Comparison of ENCODE assay signal across 9 mouse cellular contexts in the genomic region with DNA sequence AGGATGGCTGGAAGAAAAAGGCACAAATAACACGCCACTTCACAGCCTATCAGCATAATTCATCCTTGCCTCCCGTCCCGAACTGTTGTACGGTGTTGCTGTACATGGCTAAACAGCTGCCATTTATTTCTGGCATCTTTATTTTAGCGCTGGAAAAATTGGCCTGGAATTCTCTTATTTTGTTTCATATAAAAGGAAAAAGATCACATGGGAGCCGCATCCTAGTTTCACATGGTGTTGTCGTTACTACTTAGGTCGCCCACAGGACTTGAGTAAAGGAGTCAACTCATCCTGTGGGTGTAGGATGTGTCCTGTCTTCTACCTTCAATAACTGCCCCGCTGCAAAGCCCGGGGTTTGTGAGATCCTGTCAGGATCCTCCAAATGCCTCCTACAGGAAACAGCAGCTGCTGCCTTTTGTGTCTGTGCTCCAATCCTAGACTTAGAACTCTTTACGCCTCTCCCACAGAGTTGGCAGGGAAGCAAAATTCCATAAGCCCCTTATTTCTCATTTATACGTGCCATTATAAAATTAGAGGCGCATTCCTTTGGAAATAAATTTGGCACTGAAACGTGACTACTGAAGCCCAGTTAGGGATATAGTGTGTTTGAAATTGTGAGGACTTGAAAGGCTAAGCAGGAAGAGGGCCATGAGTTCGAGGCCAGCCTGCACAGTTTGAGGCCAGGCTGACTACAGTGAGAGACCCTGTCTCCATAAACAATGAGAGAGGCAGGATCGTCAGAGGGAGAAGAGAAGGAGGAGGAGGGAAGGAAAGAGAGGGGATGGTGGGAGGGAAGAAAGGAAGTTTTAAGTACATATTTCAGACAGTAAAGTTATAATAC.
DNase-seq lines count a peak whose midpoint lies in the region; ATAC-seq lines count a peak whose summit lies in the region.
"Had no signal": no experiment of that assay in that cellular context is flagged by ENCODE, and none has a peak within 500 bp of the region (broad histone marks: within the 10 kb centered on the region; RNA-seq: fewer than 3 reads in every experiment).

No protein-coding gene starts in this region.

- no peaks in the 10 kb centered on the region for H3K9me3 ChIP-seq in forebrain, embryonic 13.5 days (replicated peaks)
- H3K9me3 ChIP-seq in forebrain, embryonic 10.5 days, result 0 out of 2 replicates have a peak, but pooled peaks cover 2% of the 10 kb centered on the region
- H3K9me3 ChIP-seq in kidney, embryonic 14.5 days (ENCODE audit: control insufficient read depth, low read length), result 0 out of 2 replicates have a peak, but pooled peaks cover 3% of the 10 kb centered on the region
- H3K9me3 ChIP-seq: embryonic facial prominence, embryonic 12.5 days had no signal

- no peak overlapping the region for H3K4me2 ChIP-seq in forebrain, embryonic 13.5 days
- H3K4me2 ChIP-seq in kidney, embryonic 14.5 days (replicated peaks; ENCODE audit: low read depth, low read length), result no peak overlapping the region
- H3K4me2 ChIP-seq: embryonic facial prominence, embryonic 12.5 days had no signal

- H3K4me3 ChIP-seq in forebrain, embryonic 13.5 days, result no peak overlapping the region
- H3K4me3 ChIP-seq in forebrain, embryonic 10.5 days, result no peak overlapping the region
- H3K4me3 ChIP-seq in kidney, embryonic 14.5 days (ENCODE audit: low read length), result no peak overlapping the region
- H3K4me3 ChIP-seq: embryonic facial prominence, embryonic 12.5 days had no signal

- H3K27me3 ChIP-seq in forebrain, embryonic 13.5 days, result no peaks in the 10 kb centered on the region
- 0 out of 2 replicates have a peak, but pooled peaks cover 3% of the 10 kb centered on the region for H3K27me3 ChIP-seq in forebrain, embryonic 10.5 days (ENCODE audit: poor library complexity, severe bottlenecking)
- no peaks in the 10 kb centered on the region for H3K27me3 ChIP-seq in kidney, embryonic 14.5 days (ENCODE audit: control insufficient read depth, insufficient read depth, low read length)

- 0 out of 2 replicates have a peak overlapping the region, but pooled peaks have one; percentile 8 for H3K27ac ChIP-seq in forebrain, embryonic 13.5 days
- H3K27ac ChIP-seq in forebrain, embryonic 10.5 days, result no peak overlapping the region
- no peak overlapping the region for H3K27ac ChIP-seq in kidney, embryonic 14.5 days (ENCODE audit: low read depth, low read length)
- H3K27ac ChIP-seq: embryonic facial prominence, embryonic 12.5 days had no signal

- 65% methylated on average over 16 of the region's 16 CpGs for WGBS in forebrain, embryonic 13.5 days
- 89% methylated on average over 16 of the region's 16 CpGs for WGBS in forebrain, embryonic 10.5 days
- WGBS in kidney, embryonic 14.5 days, result 69% methylated on average over 16 of the region's 16 CpGs

- ATAC-seq in forebrain, embryonic 13.5 days, result 0 out of 2 replicates have a peak, but pooled peaks have one; percentile 33
- no peak for ATAC-seq in kidney, embryonic 14.5 days (ENCODE audit: low FRiP score, low TSS enrichment)

- peaks cover 16% of the 10 kb centered on the region for H3K4me1 ChIP-seq in forebrain, embryonic 13.5 days
- 0 out of 2 replicates have a peak, but pooled peaks cover 7% of the 10 kb centered on the region for H3K4me1 ChIP-seq in forebrain, embryonic 10.5 days
- peaks cover 8% of the 10 kb centered on the region; the same call in 1 of the 2 replicates for H3K4me1 ChIP-seq in kidney, embryonic 14.5 days (ENCODE audit: control insufficient read depth, insufficient read depth, low read length)

- H3K9ac ChIP-seq in forebrain, embryonic 13.5 days, result no peak overlapping the region
- no peak overlapping the region for H3K9ac ChIP-seq in kidney, embryonic 14.5 days (ENCODE audit: low read depth, low read length)
- H3K9ac ChIP-seq: embryonic facial prominence, embryonic 12.5 days had no signal

- no peaks in the 10 kb centered on the region for H3K36me3 ChIP-seq in forebrain, embryonic 13.5 days (ENCODE audit: poor library complexity, severe bottlenecking)
- H3K36me3 ChIP-seq in forebrain, embryonic 10.5 days (replicated peaks), result no peaks in the 10 kb centered on the region
- no peaks in the 10 kb centered on the region for H3K36me3 ChIP-seq in kidney, embryonic 14.5 days (ENCODE audit: control insufficient read depth, insufficient read depth, low read length)
- H3K36me3 ChIP-seq: embryonic facial prominence, embryonic 12.5 days had no signal

- no peak for DNase-seq in forebrain, embryonic 10.5 days (ENCODE audit: extremely low spot score, low spot score)
- peak; percentile 56 for DNase-seq in kidney, postnatal 14 days
- DNase-seq in right cerebral cortex, adult 2 months (ENCODE audit: low spot score in 2 of 2), result peak; percentile 66 to 72
- DNase-seq in right cerebral cortex, postnatal 4 days, result no peak
- DNase-seq in adrenal gland, postnatal 14 days, result no peak
- DNase-seq in spleen, postnatal 14 days (ENCODE audit: low spot score in 2 of 2), result no peak

Comparison
In these comparisons a context has a peak if more than half of its experiments do, and no peak if none do; other contexts are left out.
1. DNase-seq: peak in kidney, postnatal 14 days (single experiment) and right cerebral cortex, adult 2 months (2 of 2); none in forebrain, embryonic 10.5 days (single experiment), right cerebral cortex, postnatal 4 days (single experiment), adrenal gland, postnatal 14 days (single experiment) and spleen, postnatal 14 days (0 of 2).